Mouse (Mus musculus): ENCODE measurements at regions not wholly inside any gene's neighbourhood (a gene's known extent, or its start where the extent isn't known, plus 50 kb on each side); places are given as distances from the start of the nearest gene placed in this dataset.

DNA sequence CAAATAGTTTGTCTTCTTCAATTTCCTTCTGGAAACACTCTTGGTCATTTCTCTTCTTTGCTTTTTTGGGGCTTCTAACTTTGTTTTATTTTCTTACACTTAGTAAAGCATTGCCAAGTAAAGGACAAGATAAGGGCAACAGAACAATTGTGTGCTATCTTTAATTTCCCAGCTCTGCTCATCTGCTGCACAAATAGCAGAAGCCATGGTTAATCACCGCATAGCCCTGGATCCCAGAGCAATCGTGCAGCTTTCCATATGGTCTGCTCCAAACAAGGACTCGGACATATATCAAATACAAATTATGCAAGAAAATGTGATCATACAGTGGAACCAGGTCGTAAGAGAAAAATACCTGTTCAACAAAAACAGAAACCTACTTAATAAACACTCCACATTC, 187.0 kb downstream of the Ndufa4 start:
- TF ChIP-seq CTCF (IDR thresholded peaks at IDR 0.05; ENCODE audit: low read depth, low read length) (no peak), POLR2A (IDR thresholded peaks at IDR 0.05; ENCODE audit: extremely low read depth, insufficient read depth, low read length) (no peak)

Data from liver, adult 2 months (tissue).